Mouse (Mus musculus) megakaryocyte, embryonic 14.5 days (primary cell): ENCODE measurements around the gene Med28.

Experiments
- FLI1 ChIP-seq: IDR thresholded peaks from 2 replicates; pipeline ENCODE4 v1.6.1; 2012; ENCODE audit warnings: low read length, inconsistent platforms, mixed read lengths
- GATA1 ChIP-seq: IDR thresholded peaks from 3 replicates; pipeline ENCODE4 v1.6.1; 2012; ENCODE audit warnings: mixed read lengths, low read length, inconsistent platforms, borderline replicate concordance

GRCm38 (mm10) chr5:45564054-45564453 lies 44.0 kb downstream of the Med28 start:
- TF ChIP-seq GATA1 (no peak), FLI1 (no peak)
